Mouse (Mus musculus): ENCODE measurements around the gene Rnase10. TPM values are rescaled to one million over a fixed set of nuclear protein-coding genes. Genes with fewer than 3 reads are reported as not detected.

The Rnase10 gene
- polyA plus RNA-seq, 1 experiment, result not detected

GRCm38 (mm10) chr14:51036214-51036613, 28.7 kb downstream of the Rnase10 start:
- TF ChIP-seq CTCF (IDR thresholded peaks at IDR 0.05; ENCODE audit: low read depth, low read length) (no peak), POLR2A (IDR thresholded peaks at IDR 0.05; ENCODE audit: borderline replicate concordance, low read depth, low read length) (no peak)
- no peak overlapping the region for H3K27ac ChIP-seq (ENCODE audit: insufficient read depth, low read depth, low read length)
- H3K4me1 ChIP-seq (ENCODE audit: control insufficient read depth, insufficient read depth, low read length), result peaks cover 6% of the 10 kb centered on the region
- H3K4me3 ChIP-seq (ENCODE audit: insufficient read depth, low read length), result no peak overlapping the region

- Histone ChIP-seq H3K27ac (ENCODE audit: insufficient read depth, low read depth, low read length) (no peak within 1 kb of the TSS), H3K4me3 (ENCODE audit: insufficient read depth, low read length) (no peak within 1 kb of the TSS), H3K4me1 (ENCODE audit: control insufficient read depth, insufficient read depth, low read length) (peaks cover 6% of the 10 kb centered on the region)
- TF ChIP-seq POLR2A (IDR thresholded peaks at IDR 0.05; ENCODE audit: borderline replicate concordance, low read depth, low read length) (no peak), CTCF (IDR thresholded peaks at IDR 0.05; ENCODE audit: low read depth, low read length) (no peak)
Measured at GRCm38 (mm10) chr14:51041769-51042168, 34.2 kb downstream of the Rnase10 start, which contains the start of gene Rnase9. Gene Rnase9, minus strand, starts transcription at chr14:51041869.

GRCm38 (mm10) chr14:51047846-51048245, 40.3 kb downstream of the Rnase10 start:
- H3K27ac ChIP-seq (ENCODE audit: insufficient read depth, low read depth, low read length), result no peak overlapping the region

GRCm38 (mm10) chr14:51050063-51050462, 42.5 kb downstream of the Rnase10 start, which contains the start of gene Rnase11:
Gene Rnase11, minus strand, starts transcription at chr14:51050163.
- no peak for TF ChIP-seq POLR2A (IDR thresholded peaks at IDR 0.05; ENCODE audit: borderline replicate concordance, low read depth, low read length)
- no peak for TF ChIP-seq CTCF (IDR thresholded peaks at IDR 0.05; ENCODE audit: low read depth, low read length)
- H3K4me1 ChIP-seq (ENCODE audit: control insufficient read depth, insufficient read depth, low read length), result peaks cover 10% of the 10 kb centered on the region
- no peak within 1 kb of the TSS for H3K4me3 ChIP-seq (ENCODE audit: insufficient read depth, low read length)
- no peak within 1 kb of the TSS for H3K27ac ChIP-seq (ENCODE audit: insufficient read depth, low read depth, low read length)

More at GRCm38 (mm10) chr14:51047846-51048245, 40.3 kb downstream of the Rnase10 start:
- TF ChIP-seq CTCF (IDR thresholded peaks at IDR 0.05; ENCODE audit: low read depth, low read length) (no peak), POLR2A (IDR thresholded peaks at IDR 0.05; ENCODE audit: borderline replicate concordance, low read depth, low read length) (no peak)
- no peak overlapping the region for H3K4me3 ChIP-seq (ENCODE audit: insufficient read depth, low read length)
- H3K4me1 ChIP-seq (ENCODE audit: control insufficient read depth, insufficient read depth, low read length), result peaks cover 10% of the 10 kb centered on the region

- Histone ChIP-seq H3K27ac (ENCODE audit: insufficient read depth, low read depth, low read length) (no peak overlapping the region), H3K4me3 (ENCODE audit: insufficient read depth, low read length) (no peak overlapping the region), H3K4me1 (ENCODE audit: control insufficient read depth, insufficient read depth, low read length) (peaks cover 10% of the 10 kb centered on the region)
- TF ChIP-seq CTCF (IDR thresholded peaks at IDR 0.05; ENCODE audit: low read depth, low read length), result no peak
Measured at GRCm38 (mm10) chr14:51051941-51052340, 44.4 kb downstream of the Rnase10 start.

GRCm38 (mm10) chr14:51053176-51053575, 45.6 kb downstream of the Rnase10 start:
- Histone ChIP-seq H3K4me1 (ENCODE audit: control insufficient read depth, insufficient read depth, low read length) (peaks cover 1% of the 10 kb centered on the region), H3K4me3 (ENCODE audit: insufficient read depth, low read length) (no peak overlapping the region), H3K27ac (ENCODE audit: insufficient read depth, low read depth, low read length) (no peak overlapping the region)
- TF ChIP-seq CTCF (IDR thresholded peaks at IDR 0.05; ENCODE audit: low read depth, low read length) (no peak), POLR2A (IDR thresholded peaks at IDR 0.05; ENCODE audit: borderline replicate concordance, low read depth, low read length) (no peak)

GRCm38 (mm10) chr14:51054243-51055237, 47.0 kb downstream of the Rnase10 start:
- no peak overlapping the region for H3K4me3 ChIP-seq (ENCODE audit: insufficient read depth, low read length)
- TF ChIP-seq CTCF (IDR thresholded peaks at IDR 0.05; ENCODE audit: low read depth, low read length), result no peak
- TF ChIP-seq POLR2A (IDR thresholded peaks at IDR 0.05; ENCODE audit: borderline replicate concordance, low read depth, low read length), result no peak

GRCm38 (mm10) chr14:51057401-51057831, 49.9 kb downstream of the Rnase10 start, which contains the start of gene Rnase12:
Gene Rnase12, minus strand, starts transcription at chr14:51057661.
- Histone ChIP-seq H3K27ac (ENCODE audit: insufficient read depth, low read depth, low read length) (no peak within 1 kb of the TSS), H3K4me1 (ENCODE audit: control insufficient read depth, insufficient read depth, low read length) (peaks cover 1% of the 10 kb centered on the region; the same call in 1 of the 2 replicates), H3K4me3 (ENCODE audit: insufficient read depth, low read length) (no peak within 1 kb of the TSS)
- no peak for TF ChIP-seq CTCF (IDR thresholded peaks at IDR 0.05; ENCODE audit: low read depth, low read length)
- TF ChIP-seq POLR2A (IDR thresholded peaks at IDR 0.05; ENCODE audit: borderline replicate concordance, low read depth, low read length), result no peak

More at GRCm38 (mm10) chr14:51054243-51055237, 47.0 kb downstream of the Rnase10 start:
- Histone ChIP-seq H3K27ac (ENCODE audit: insufficient read depth, low read depth, low read length) (no peak overlapping the region), H3K4me1 (ENCODE audit: control insufficient read depth, insufficient read depth, low read length) (no peaks in the 10 kb centered on the region)

Other genes starting within 250 kb of the Rnase10 start
- 49.3 and 55.7 TPM in 2 replicates for gene Ttc5, start 222.2 kb upstream of the Rnase10 start, polyA plus RNA-seq (2012; ENCODE audit: insufficient read depth, insufficient read length, missing spikeins)
- not detected in 2 replicates for gene Ccnb1ip1, start 200.0 kb upstream of the Rnase10 start, polyA plus RNA-seq (2012; ENCODE audit: insufficient read depth, insufficient read length, missing spikeins)
- gene Parp2, start 199.9 kb upstream of the Rnase10 start, polyA plus RNA-seq (2012; ENCODE audit: insufficient read depth, insufficient read length, missing spikeins), result 75.2 and 77.4 TPM in 2 replicates
- 206 and 269 TPM in 2 replicates for gene Tep1, start 137.2 kb upstream of the Rnase10 start, polyA plus RNA-seq (2012; ENCODE audit: insufficient read depth, insufficient read length, missing spikeins)
- gene Klhl33, start 110.2 kb upstream of the Rnase10 start, polyA plus RNA-seq (2012; ENCODE audit: insufficient read depth, insufficient read length, missing spikeins), result 2.0 and 2.1 TPM in 2 replicates
- gene Osgep, start 82.9 kb upstream of the Rnase10 start, polyA plus RNA-seq (2012; ENCODE audit: insufficient read depth, insufficient read length, missing spikeins), result 51.1 and 57.9 TPM in 2 replicates
- 16.7 and 21.3 TPM in 2 replicates for gene Apex1, start 82.8 kb upstream of the Rnase10 start, polyA plus RNA-seq (2012; ENCODE audit: insufficient read depth, insufficient read length, missing spikeins)
- gene Pip4p1, start 76.9 kb upstream of the Rnase10 start, polyA plus RNA-seq (2012; ENCODE audit: insufficient read depth, insufficient read length, missing spikeins), result 131 and 158 TPM in 2 replicates
- 219 and 232 TPM in 2 replicates for gene Pnp, start 76.7 kb upstream of the Rnase10 start, polyA plus RNA-seq (2012; ENCODE audit: insufficient read depth, insufficient read length, missing spikeins)
- 7.7 and 45.7 TPM in 2 replicates for gene Gm49342, start 63.2 kb upstream of the Rnase10 start, polyA plus RNA-seq (2012; ENCODE audit: insufficient read depth, insufficient read length, missing spikeins)
- gene Pnp2, start 51.8 kb upstream of the Rnase10 start, polyA plus RNA-seq (2012; ENCODE audit: insufficient read depth, insufficient read length, missing spikeins), result 1.7 and 4.5 TPM in 2 replicates
- gene Rnase9, start 34.1 kb downstream of the Rnase10 start, polyA plus RNA-seq (2012; ENCODE audit: insufficient read depth, insufficient read length, missing spikeins), result not detected in 2 replicates
- not detected in 2 replicates for gene Rnase11, start 42.4 kb downstream of the Rnase10 start, polyA plus RNA-seq (2012; ENCODE audit: insufficient read depth, insufficient read length, missing spikeins)
- gene Rnase12, start 49.9 kb downstream of the Rnase10 start, polyA plus RNA-seq (2012; ENCODE audit: insufficient read depth, insufficient read length, missing spikeins), result not detected in 2 replicates
- gene Olfr750, start 66.7 kb downstream of the Rnase10 start, polyA plus RNA-seq (2012; ENCODE audit: insufficient read depth, insufficient read length, missing spikeins), result not detected in 2 replicates
- 164 and 169 TPM in 2 replicates for gene Rnase4, start 83.3 kb downstream of the Rnase10 start, polyA plus RNA-seq (2012; ENCODE audit: insufficient read depth, insufficient read length, missing spikeins)
- 31.9 and 39.4 TPM in 2 replicates for gene Ang, start 83.4 kb downstream of the Rnase10 start, polyA plus RNA-seq (2012; ENCODE audit: insufficient read depth, insufficient read length, missing spikeins)
- not detected in 2 replicates for gene Eddm3b, start 106.7 kb downstream of the Rnase10 start, polyA plus RNA-seq (2012; ENCODE audit: insufficient read depth, insufficient read length, missing spikeins)
- 25.6 and 26.6 TPM in 2 replicates for gene Rnase6, start 116.2 kb downstream of the Rnase10 start, polyA plus RNA-seq (2012; ENCODE audit: insufficient read depth, insufficient read length, missing spikeins)
- not detected in 2 replicates for gene Rnase1, start 139.0 kb downstream of the Rnase10 start, polyA plus RNA-seq (2012; ENCODE audit: insufficient read depth, insufficient read length, missing spikeins)
- gene Rnase2b, start 154.5 kb downstream of the Rnase10 start, polyA plus RNA-seq (2012; ENCODE audit: insufficient read depth, insufficient read length, missing spikeins), result not detected in 2 replicates
- gene Ang2, start 191.4 kb downstream of the Rnase10 start, polyA plus RNA-seq (2012; ENCODE audit: insufficient read depth, insufficient read length, missing spikeins), result not detected in 2 replicates
- gene Ear14, start 195.6 kb downstream of the Rnase10 start, polyA plus RNA-seq (2012; ENCODE audit: insufficient read depth, insufficient read length, missing spikeins), result not detected in 2 replicates
- gene Rnase2a, start 248.4 kb downstream of the Rnase10 start, polyA plus RNA-seq (2012; ENCODE audit: insufficient read depth, insufficient read length, missing spikeins), result not detected in 2 replicates

All from bone marrow macrophage, adult 2 months (primary cell).